Mouse (Mus musculus): ENCODE data around the gene Gm11634. TPM values are rescaled to one million over a fixed set of nuclear protein-coding genes. Genes with fewer than 3 reads are reported as not detected.
"Not testable (repeated sequence)": the region's sequence is repeated elsewhere in the genome, so short reads cannot be mapped to it uniquely, and the experiment has no call there.

The Gm11634 gene
- polyA plus RNA-seq, 1 experiment from 2014 or later = not detected

- H3K27me3 ChIP-seq = peaks cover 6% of the 10 kb centered on the region
- DNase-seq (ENCODE audit: low read depth, low spot score) (no peak), ATAC-seq (no peak)
- ChIA-PET POLR2A (interaction anchor here (0.6 kb wide), 1 partner anchor 68 kb away, joined by 5 read pairs; no protein-coding TSS in a partner anchor), CTCF (no interaction called here)
- TF ChIP-seq CTCF (IDR thresholded peaks at IDR 0.05) = no peak
- in situ Hi-C loops (cut with MboI; ENCODE audit: low pct_unique_long_range_greater_than_20kb) = no loop called here
Measured at GRCm38 (mm10) chr11:101616948-101617767, 18.1 kb upstream of the Gm11634 start.

DNA sequence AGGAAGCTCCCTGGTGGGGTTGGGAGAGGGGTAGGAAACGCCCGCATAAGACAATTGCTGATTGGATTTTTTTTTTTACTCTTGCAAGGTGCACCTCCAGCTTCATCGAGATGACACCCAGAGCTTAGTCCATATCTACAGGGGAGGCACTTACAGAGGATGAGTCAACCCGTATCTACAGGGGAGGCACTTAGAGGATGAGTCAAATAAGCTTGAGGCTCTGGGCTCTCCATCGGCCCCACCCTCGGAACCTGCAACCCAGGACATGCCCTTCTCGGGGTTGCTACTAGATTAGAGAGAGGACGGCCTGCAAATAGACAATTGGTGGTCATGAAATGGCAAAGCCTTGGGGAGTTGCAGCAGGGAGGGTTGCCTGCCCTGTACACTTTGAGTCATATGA lies 17.0 kb upstream of the Gm11634 start:
- ChIA-PET POLR2A (interaction anchor here (0.7 kb wide), 1 partner anchor 11 kb away, joined by 3 read pairs; the partner anchor contains the start of gene Rdm1), CTCF (no interaction called here)
- TF ChIP-seq CTCF (IDR thresholded peaks at IDR 0.05) = no peak
- in situ Hi-C loops (cut with MboI; ENCODE audit: low pct_unique_long_range_greater_than_20kb) = no loop called here
- DNase-seq (ENCODE audit: low read depth, low spot score) (no peak), ATAC-seq (no peak)
- H3K27me3 ChIP-seq = peaks cover 6% of the 10 kb centered on the region

DNA sequence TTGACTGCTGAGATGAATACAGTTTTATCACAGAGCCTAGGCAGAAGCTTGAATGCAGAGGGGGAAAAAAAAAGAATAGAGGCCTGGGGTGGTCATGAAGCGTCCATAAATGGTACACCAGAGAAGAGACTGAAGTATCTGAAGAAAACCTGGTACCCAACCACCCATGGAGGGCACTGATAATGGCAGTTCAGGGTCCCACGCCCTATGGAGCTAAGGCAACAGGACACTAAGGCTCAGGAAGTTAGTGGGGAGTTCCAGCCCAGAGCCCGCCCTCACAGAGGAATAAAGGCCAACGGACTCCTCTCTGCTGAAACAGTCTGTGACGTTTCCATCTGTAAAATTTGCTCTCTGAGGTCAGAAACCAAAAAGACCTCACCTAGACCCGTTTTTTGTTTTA lies 16.3 kb upstream of the Gm11634 start:
- POLR2A ChIA-PET = interaction anchor here (0.5 to 0.7 kb wide), 2 partner anchors 9 to 20 kb away, joined by 3 to 4 read pairs; no protein-coding TSS in a partner anchor
- ATAC-seq (no peak), DNase-seq (ENCODE audit: low read depth, low spot score) (no peak)
- CTCF ChIA-PET = no interaction called here
- peaks cover 6% of the 10 kb centered on the region for H3K27me3 ChIP-seq
- no peak for TF ChIP-seq CTCF (IDR thresholded peaks at IDR 0.05)
- in situ Hi-C loops (cut with MboI; ENCODE audit: low pct_unique_long_range_greater_than_20kb) = no loop called here

GRCm38 (mm10) chr11:101614116-101614515 lies 15.1 kb upstream of the Gm11634 start:
- in situ Hi-C loops (cut with MboI; ENCODE audit: low pct_unique_long_range_greater_than_20kb) = no loop called here

DNA sequence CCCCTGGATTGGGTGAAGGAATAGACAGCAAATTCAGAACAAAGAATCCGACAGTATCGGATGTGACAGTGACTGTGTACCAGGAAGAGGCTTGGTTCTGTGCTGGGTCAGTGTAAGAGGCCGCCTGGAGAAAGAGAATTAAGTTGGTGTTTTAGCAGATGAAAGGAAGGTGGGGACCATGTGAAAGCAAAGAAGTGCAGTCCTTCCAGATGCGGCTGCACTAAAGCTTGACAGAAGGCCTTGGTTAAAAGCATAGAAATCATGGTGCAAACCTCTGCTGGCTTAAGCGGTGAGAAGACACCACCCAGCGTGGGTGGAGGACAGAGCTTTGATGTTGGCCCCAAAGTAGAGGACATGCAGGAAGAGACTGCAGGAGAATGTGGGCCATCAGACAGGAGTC lies 14.5 kb upstream of the Gm11634 start:
- ChIA-PET POLR2A (no interaction called here), CTCF (no interaction called here)
- DNase-seq (ENCODE audit: low read depth, low spot score) = no peak
- no peak for ATAC-seq
- in situ Hi-C loops (cut with MboI; ENCODE audit: low pct_unique_long_range_greater_than_20kb) = no loop called here
- H3K27me3 ChIP-seq = peaks cover 6% of the 10 kb centered on the region
- TF ChIP-seq CTCF (IDR thresholded peaks at IDR 0.05) = no peak

More at GRCm38 (mm10) chr11:101614116-101614515, 15.1 kb upstream of the Gm11634 start:
- POLR2A ChIA-PET = no interaction called here
- no peak for TF ChIP-seq CTCF (IDR thresholded peaks at IDR 0.05)
- ATAC-seq (no peak), DNase-seq (ENCODE audit: low read depth, low spot score) (no peak)
- CTCF ChIA-PET = no interaction called here
- peaks cover 6% of the 10 kb centered on the region for H3K27me3 ChIP-seq

GRCm38 (mm10) chr11:101610445-101610844 lies 11.4 kb upstream of the Gm11634 start:
- no peak for DNase-seq (ENCODE audit: low read depth, low spot score)
- ATAC-seq = no peak
- in situ Hi-C loops (cut with MboI; ENCODE audit: low pct_unique_long_range_greater_than_20kb) = no loop called here
- H3K27me3 ChIP-seq = peaks cover 6% of the 10 kb centered on the region
- ChIA-PET POLR2A (no interaction called here), CTCF (no interaction called here)
- TF ChIP-seq CTCF (IDR thresholded peaks at IDR 0.05) = no peak

DNA sequence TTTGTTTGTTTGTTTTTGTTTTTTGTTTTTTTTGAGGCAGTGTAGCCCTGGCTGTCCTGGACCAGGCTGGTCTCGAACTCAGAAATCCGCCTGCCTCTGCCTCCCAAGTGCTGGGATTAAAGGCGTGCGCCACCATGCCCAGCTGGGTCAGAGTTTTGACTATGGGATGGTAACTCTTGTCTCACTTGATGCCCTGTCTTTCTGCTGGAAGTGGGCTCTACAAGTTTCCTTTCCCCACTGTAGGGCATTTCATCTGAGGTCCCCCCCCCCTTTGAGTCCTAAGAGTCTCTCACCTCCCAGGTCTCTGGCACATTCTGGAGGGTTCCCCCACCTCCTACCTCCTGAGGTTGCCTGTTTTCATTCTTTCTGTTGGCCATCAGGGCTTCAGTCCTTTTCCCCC lies 8.1 kb upstream of the Gm11634 start:
- DNase-seq (ENCODE audit: low read depth, low spot score); ATAC-seq; H3K27me3 ChIP-seq; CTCF ChIA-PET; in situ Hi-C loops (cut with MboI; ENCODE audit: low pct_unique_long_range_greater_than_20kb): not testable (repeated sequence)
- POLR2A ChIA-PET = interaction anchor here (1.0 kb wide), 1 partner anchor 8 kb away, joined by 4 read pairs; no protein-coding TSS in a partner anchor

GRCm38 (mm10) chr11:101604531-101605453 lies 5.7 kb upstream of the Gm11634 start:
- in situ Hi-C loops (cut with MboI; ENCODE audit: low pct_unique_long_range_greater_than_20kb); ATAC-seq; DNase-seq (ENCODE audit: low read depth, low spot score); CTCF ChIA-PET; POLR2A ChIA-PET: not testable (repeated sequence)
- peaks cover 12% of the 10 kb centered on the region for H3K27me3 ChIP-seq

GRCm38 (mm10) chr11:101604116-101604515 lies 5.1 kb upstream of the Gm11634 start:
- H3K27me3 ChIP-seq = peaks cover 16% of the 10 kb centered on the region
- no peak for TF ChIP-seq CTCF (IDR thresholded peaks at IDR 0.05)
- DNase-seq (ENCODE audit: low read depth, low spot score) (no peak), ATAC-seq (no peak)
- POLR2A ChIA-PET = no interaction called here
- in situ Hi-C loops (cut with MboI; ENCODE audit: low pct_unique_long_range_greater_than_20kb) = no loop called here
- CTCF ChIA-PET = interaction anchor here (0.5 kb wide), 1 partner anchor 187 kb away, joined by 3 read pairs; no protein-coding TSS in a partner anchor

- no peak for DNase-seq (ENCODE audit: low read depth, low spot score)
- no peak for ATAC-seq
- ChIA-PET POLR2A (no interaction called here), CTCF (interaction anchor here (1.2 kb wide), 1 partner anchor 17 kb away, joined by 3 read pairs; no protein-coding TSS in a partner anchor)
- H3K27me3 ChIP-seq = peaks cover 20% of the 10 kb centered on the region
- in situ Hi-C loops (cut with MboI; ENCODE audit: low pct_unique_long_range_greater_than_20kb) = no loop called here
- TF ChIP-seq CTCF (IDR thresholded peaks at IDR 0.05) = no peak
Measured at GRCm38 (mm10) chr11:101602491-101602890, 3.4 kb upstream of the Gm11634 start.
